Mouse (Mus musculus) cortical plate, adult 2 months (tissue): ENCODE results near the gene Tvp23a.

ENCODE experiments used
- CTCF ChIP-seq: fragments of 200-500 bp; IDR thresholded peaks from 2 replicates; pipeline ENCODE4 v1.5.1; 2011; ENCODE audit warnings: mild to moderate bottlenecking, control low read depth, low read length; ENCODE audit not compliant: insufficient read depth; ENCODE audit errors: extremely low read depth
- POLR2A ChIP-seq: fragments of 200-500 bp; IDR thresholded peaks from 2 replicates; pipeline ENCODE4 v1.6.1; 2011; ENCODE audit warnings: mild to moderate bottlenecking, low read length, control low read depth; ENCODE audit not compliant: insufficient read depth; ENCODE audit errors: extremely low read depth

GRCm38 (mm10) chr16:10420447-10421054, 26.6 kb downstream of the Tvp23a start:
- TF ChIP-seq CTCF (no peak), POLR2A (no peak)
